Mouse (Mus musculus) heart, postnatal 4 days (tissue): ENCODE results near the gene Aup1. TPM values are rescaled to one million over a fixed set of nuclear protein-coding genes. Genes with fewer than 3 reads are reported as not detected.

Experiments used
- DNase-seq: peaks from one replicate; pipeline ENCODE4 v3.0.0; 2021
- microRNA-seq, 2 experiments: library from miRNA; unstranded; fragments of <30 nt; microRNA quantifications; one replicate each; pipeline ENCODE4 v1.2.0; 2021 to 2022
- total RNA-seq, 2 experiments: library from RNA; stranded (reverse); gene quantifications; 2 replicates each; pipeline ENCODE4 v1.2.3; 2021

The Aup1 gene
- total RNA-seq, 2 experiments from 2014 or later, result 84.1 to 88.4 TPM

DNA sequence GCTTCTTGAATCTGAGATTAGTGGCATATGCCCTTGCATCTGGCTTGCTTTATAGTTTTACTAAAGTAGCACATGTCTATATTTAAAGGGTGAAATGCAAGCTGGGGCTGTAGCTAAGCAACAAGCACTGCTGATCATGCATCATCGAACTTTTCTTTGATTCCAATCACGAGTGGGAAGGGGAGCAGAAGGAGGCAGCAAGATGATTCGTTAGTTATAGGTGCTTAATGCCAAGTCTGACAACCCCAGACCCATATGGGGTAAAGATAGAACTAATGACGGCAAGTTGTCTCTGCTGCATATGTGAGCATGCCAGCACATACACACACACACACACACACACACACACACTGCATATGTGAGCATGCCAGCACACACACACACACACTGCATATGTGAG lies 49.8 kb downstream of the Aup1 start:
- DNase-seq, result no peak

Small RNAs within 50 kb of the gene (microRNA-seq; reads per million reads assigned to microRNA genes)
- 0 reads per million in 2 experiments for gene Mir3470a
- gene Mir7040, result 0 to 0.61 reads per million in 2 experiments

Other genes with a start within 250 kb of the Aup1 start
- under 1 TPM in 1 of 2 experiments, not detected in 1; 0.14 TPM for gene Sema4f, start 114.8 kb upstream of the Aup1 start, total RNA-seq
- gene M1ap, start 107.6 kb upstream of the Aup1 start, total RNA-seq, result under 1 TPM; 0.52 to 0.81 TPM
- 1 to 10 TPM; 5.3 to 6.1 TPM for gene Dok1, start 21.1 kb upstream of the Aup1 start, total RNA-seq
- gene Loxl3, start 20.3 kb upstream of the Aup1 start, total RNA-seq, result 1 to 10 TPM; 4.7 to 6.0 TPM
- gene Htra2, start 752 bp downstream of the Aup1 start, total RNA-seq, result 10 to 100 TPM; 42.6 to 43.5 TPM
- gene Dqx1, start 3.3 kb downstream of the Aup1 start, total RNA-seq, result under 1 TPM; 0.59 to 0.62 TPM
- under 1 TPM in 1 of 2 experiments, not detected in 1; 0.20 TPM for gene Tlx2, start 15.8 kb downstream of the Aup1 start, total RNA-seq
- gene Pcgf1, start 23.3 kb downstream of the Aup1 start, total RNA-seq, result 10 to 100 TPM in 1 of 2 experiments, 1 to 10 TPM in 1; 7.2 to 10.2 TPM
- under 1 TPM in 1 of 2 experiments, not detected in 1; 0.88 TPM for gene Lbx2, start 31.8 kb downstream of the Aup1 start, total RNA-seq
- 1 to 10 TPM; 2.4 to 3.0 TPM for gene Ccdc142, start 47.1 kb downstream of the Aup1 start, total RNA-seq
- gene Gm42688, start 47.1 kb downstream of the Aup1 start, total RNA-seq, result 1 to 10 TPM; 1.7 to 1.8 TPM
- gene Mrpl53, start 54.5 kb downstream of the Aup1 start, total RNA-seq, result 100 to 1,000 TPM; 105 to 120 TPM
- 10 to 100 TPM; 11.3 to 12.3 TPM for gene Mogs, start 61.0 kb downstream of the Aup1 start, total RNA-seq
- gene Wbp1, start 67.0 kb downstream of the Aup1 start, total RNA-seq, result 10 to 100 TPM; 80.4 to 86.8 TPM
- gene Ino80b, start 70.9 kb downstream of the Aup1 start, total RNA-seq, result 10 to 100 TPM; 14.9 to 17.4 TPM
- gene Rtkn, start 80.9 kb downstream of the Aup1 start, total RNA-seq, result 10 to 100 TPM; 11.7 to 13.1 TPM
- gene Wdr54, start 101.9 kb downstream of the Aup1 start, total RNA-seq, result 1 to 10 TPM; 1.6 to 1.8 TPM
- under 1 TPM in 1 of 2 experiments, not detected in 1; 0.14 TPM for gene 1700003E16Rik, start 101.9 kb downstream of the Aup1 start, total RNA-seq
- gene Dctn1, start 111.4 kb downstream of the Aup1 start, total RNA-seq, result 100 to 1,000 TPM; 122 to 123 TPM
- gene Slc4a5, start 165.3 kb downstream of the Aup1 start, total RNA-seq, result under 1 TPM in 1 of 2 experiments, not detected in 1; 0.12 TPM